Mouse (Mus musculus): ENCODE results near the gene Tiparp. TPM values are rescaled to one million over a fixed set of nuclear protein-coding genes. Genes with fewer than 3 reads are reported as not detected.

Tiparp gene
- polyA plus RNA-seq, 1 experiment: 4.9 TPM

DNA sequence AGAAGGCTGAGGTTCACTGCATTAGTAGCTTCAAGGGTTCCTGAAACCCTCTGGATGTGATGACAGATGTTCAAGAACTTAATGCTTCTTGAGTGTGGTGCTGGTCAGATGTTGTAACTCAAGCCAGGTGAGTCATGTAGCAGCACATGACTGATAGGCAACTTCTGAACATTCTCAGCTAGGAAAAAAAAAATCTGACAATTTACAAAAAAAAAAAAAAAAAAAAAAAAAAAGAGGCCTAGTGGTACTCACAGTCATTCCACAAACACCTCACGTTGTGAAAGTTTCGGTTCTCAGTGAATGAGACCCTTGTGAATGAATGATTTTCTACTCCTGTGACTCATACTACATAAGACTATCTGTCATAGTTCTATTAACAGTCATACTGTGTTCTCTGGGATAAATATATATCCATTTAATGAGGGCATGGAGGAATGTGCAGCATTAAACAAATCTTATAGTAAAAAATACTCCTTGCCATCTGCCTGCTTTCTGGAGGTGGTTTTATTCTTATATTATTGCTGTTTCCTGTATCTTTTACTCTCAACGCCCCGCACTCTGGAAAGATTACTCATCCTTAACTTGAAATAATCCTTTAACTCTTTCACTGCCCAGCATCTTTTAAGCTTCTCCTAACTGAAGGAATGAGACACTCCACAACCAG, 75.3 kb downstream of the Tiparp start:
- no peak overlapping the region for H3K27ac ChIP-seq (ENCODE audit: insufficient read depth, low read depth, low read length)
- no peak for DNase-seq
- H3K27me3 ChIP-seq (replicated peaks; ENCODE audit: control insufficient read depth, insufficient read depth, low read length): no peaks in the 10 kb centered on the region
- TF ChIP-seq CTCF (conservative IDR thresholded peaks at IDR 0.05; ENCODE audit: insufficient read depth, insufficient read length, low read depth, low read length) (no peak), POLR2A (IDR thresholded peaks at IDR 0.05; ENCODE audit: low read depth, low read length) (no peak)
- no peak overlapping the region for H3K4me3 ChIP-seq (ENCODE audit: insufficient read depth, low read depth, low read length)
- 56% methylated on average over 4 of the region's 4 CpGs for WGBS
- H3K4me1 ChIP-seq (ENCODE audit: control insufficient read depth, insufficient read depth, low read length): no peaks in the 10 kb centered on the region
- H3K36me3 ChIP-seq (ENCODE audit: control insufficient read depth, insufficient read depth, low read length): no peaks in the 10 kb centered on the region

Other genes starting within 250 kb of the Tiparp start
- gene Ssr3, start 135.8 kb upstream of the Tiparp start, polyA plus RNA-seq (2012; rRNA removed): 65.2 and 80.8 TPM in 2 replicates
- gene Lekr1, start 137.8 kb downstream of the Tiparp start, polyA plus RNA-seq (2012; rRNA removed): 1.1 and 1.7 TPM in 2 replicates

Data from kidney, adult 2 months (tissue).